In genomic region chr15:90072078-90072477, GRCm38 (mm10) we compare ENCODE assay signal across 13 mouse cellular contexts.
DNase-seq lines count a peak whose midpoint lies in the region; ATAC-seq lines count a peak whose summit lies in the region.
"Had no signal": no experiment of that assay in that cellular context is flagged by ENCODE, and none has a peak within 500 bp of the region (broad histone marks: within the 10 kb centered on the region; RNA-seq: fewer than 3 reads in every experiment).

No protein-coding gene starts in this region.

- peak overlapping the region; percentile 64 for H3K27ac ChIP-seq in hindbrain, embryonic 13.5 days
- H3K27ac ChIP-seq in hindbrain, embryonic 10.5 days = no peak overlapping the region
- H3K27ac ChIP-seq in neural tube, embryonic 13.5 days (replicated peaks) = peak overlapping the region; percentile 64
- H3K27ac ChIP-seq: neural tube, embryonic 12.5 days had no signal

- no peaks in the 10 kb centered on the region for H3K36me3 ChIP-seq in hindbrain, embryonic 13.5 days
- H3K36me3 ChIP-seq in hindbrain, embryonic 10.5 days = no peaks in the 10 kb centered on the region
- no peaks in the 10 kb centered on the region for H3K36me3 ChIP-seq in neural tube, embryonic 13.5 days
- H3K36me3 ChIP-seq: neural tube, embryonic 12.5 days had no signal

- no peaks in the 10 kb centered on the region for H3K27me3 ChIP-seq in hindbrain, embryonic 13.5 days
- no peaks in the 10 kb centered on the region for H3K27me3 ChIP-seq in hindbrain, embryonic 10.5 days (ENCODE audit: insufficient read depth, poor library complexity, severe bottlenecking)
- no peaks in the 10 kb centered on the region for H3K27me3 ChIP-seq in neural tube, embryonic 13.5 days
- H3K27me3 ChIP-seq: neural tube, embryonic 12.5 days had no signal

- peak; percentile 41 to 73 for DNase-seq in cerebellum, postnatal 10 days
- no peak for DNase-seq in cerebellum, adult 18-20 months
- DNase-seq in hindbrain, embryonic 10.5 days (ENCODE audit: low spot score) = no peak
- no peak for DNase-seq in neural tube, embryonic 10.5 days (ENCODE audit: extremely low spot score, low spot score)
- peak; percentile 5 for DNase-seq in right cerebral cortex, postnatal 25 days
- DNase-seq in urinary bladder, postnatal 25 days (ENCODE audit: low spot score) = no peak
- DNase-seq: kidney, adult 18-20 months; lung, postnatal 4 days; thymus, postnatal 14 days had no signal

- H3K9me3 ChIP-seq in hindbrain, embryonic 13.5 days = no peaks in the 10 kb centered on the region
- no peaks in the 10 kb centered on the region for H3K9me3 ChIP-seq in hindbrain, embryonic 10.5 days
- no peaks in the 10 kb centered on the region for H3K9me3 ChIP-seq in neural tube, embryonic 13.5 days
- H3K9me3 ChIP-seq: neural tube, embryonic 12.5 days had no signal

- no peak overlapping the region for H3K4me3 ChIP-seq in hindbrain, embryonic 13.5 days
- no peak overlapping the region for H3K4me3 ChIP-seq in hindbrain, embryonic 10.5 days
- H3K4me3 ChIP-seq in neural tube, embryonic 13.5 days = no peak overlapping the region
- H3K4me3 ChIP-seq: neural tube, embryonic 12.5 days had no signal

- no peak overlapping the region for H3K9ac ChIP-seq in hindbrain, embryonic 13.5 days
- H3K9ac ChIP-seq in neural tube, embryonic 13.5 days = no peak overlapping the region
- H3K9ac ChIP-seq: neural tube, embryonic 12.5 days had no signal

- no peak overlapping the region for H3K4me2 ChIP-seq in hindbrain, embryonic 13.5 days
- H3K4me2 ChIP-seq in neural tube, embryonic 13.5 days = no peak overlapping the region
- H3K4me2 ChIP-seq: liver, embryonic 11.5 days; neural tube, embryonic 12.5 days had no signal

- 68% methylated on average over 6 of the region's 6 CpGs for WGBS in hindbrain, embryonic 13.5 days
- WGBS in hindbrain, embryonic 10.5 days = 74% methylated on average over 6 of the region's 6 CpGs
- WGBS in neural tube, embryonic 13.5 days = 38% methylated on average over 6 of the region's 6 CpGs

- no peak for ATAC-seq in hindbrain, embryonic 13.5 days (ENCODE audit: low FRiP score)
- ATAC-seq in neural tube, embryonic 13.5 days (ENCODE audit: low read depth) = peak; percentile 89

- 0 out of 2 replicates have a peak, but pooled peaks cover 2% of the 10 kb centered on the region for H3K4me1 ChIP-seq in hindbrain, embryonic 13.5 days (replicated peaks)
- H3K4me1 ChIP-seq in hindbrain, embryonic 10.5 days (replicated peaks) = no peaks in the 10 kb centered on the region
- 0 out of 2 replicates have a peak, but pooled peaks cover 7% of the 10 kb centered on the region for H3K4me1 ChIP-seq in neural tube, embryonic 13.5 days (replicated peaks)
- H3K4me1 ChIP-seq: neural tube, embryonic 12.5 days had no signal

Comparison
In these comparisons a context has a peak if more than half of its experiments do, and no peak if none do; other contexts are left out.
1. DNase-seq: peak in cerebellum, postnatal 10 days (2 of 2) and right cerebral cortex, postnatal 25 days (single experiment); none in cerebellum, adult 18-20 months (0 of 2), hindbrain, embryonic 10.5 days (single experiment), neural tube, embryonic 10.5 days (single experiment) and urinary bladder, postnatal 25 days (single experiment).